Mouse (Mus musculus): ENCODE measurements around the gene Amer3. TPM values are rescaled to one million over a fixed set of nuclear protein-coding genes. Genes with fewer than 3 reads are reported as not detected.

Amer3 gene
- polyA plus RNA-seq, 1 experiment from 2014 or later = 0.25 TPM

DNA sequence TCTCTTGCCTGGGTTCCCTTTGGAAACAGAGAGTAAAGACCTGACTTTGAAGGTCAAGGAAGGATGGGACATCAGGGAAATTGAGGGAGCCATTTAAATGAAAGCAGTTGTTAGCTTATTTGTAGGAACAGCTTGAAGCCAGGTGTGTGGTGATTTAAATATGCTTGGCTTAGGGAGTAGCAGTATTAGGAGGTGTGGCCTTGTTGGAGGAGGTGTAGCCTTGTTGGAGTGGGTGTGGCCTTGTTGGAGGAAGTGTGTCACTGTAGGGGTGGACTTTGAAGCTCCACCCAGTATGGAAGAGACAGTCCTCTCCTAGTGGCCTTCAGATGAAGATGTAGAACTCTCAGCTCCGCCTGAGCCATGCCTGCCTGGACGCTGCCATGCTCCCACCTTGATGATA is 9.6 kb upstream of the Amer3 start:
- WGBS = 84% methylated on average over 2 of the region's 2 CpGs
- Histone ChIP-seq H3K36me3 (no peaks in the 10 kb centered on the region), H3K4me3 (no peak overlapping the region), H3K27ac (no peak overlapping the region), H3K9me3 (no peaks in the 10 kb centered on the region), H3K4me1 (no peaks in the 10 kb centered on the region), H3K27me3 (no peaks in the 10 kb centered on the region), H3K4me2 (no peak overlapping the region), H3K9ac (no peak overlapping the region)
- no peak for ATAC-seq (ENCODE audit: insufficient number of reproducible peaks, insufficient read depth, low FRiP score, low TSS enrichment, low read depth)

DNA sequence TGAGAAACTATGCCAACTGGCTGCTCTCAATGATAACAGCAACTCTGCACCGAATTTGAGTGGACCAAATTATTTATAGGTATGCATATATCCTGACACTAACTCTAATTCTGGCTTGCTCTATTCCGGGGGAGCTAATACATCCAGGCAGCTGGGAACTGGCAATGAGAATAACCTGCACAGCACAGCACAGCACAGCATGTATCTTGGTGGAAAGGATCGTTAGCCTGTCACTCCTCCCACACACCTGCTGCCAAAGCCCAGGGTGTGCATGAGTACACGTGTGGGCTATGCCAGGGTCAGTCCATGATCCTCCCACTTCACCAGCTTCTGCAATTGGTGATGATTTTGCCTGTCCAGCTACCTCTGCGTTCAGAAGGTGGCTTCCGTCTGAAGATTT is 8.0 kb upstream of the Amer3 start:
- no peak for ATAC-seq (ENCODE audit: insufficient number of reproducible peaks, insufficient read depth, low FRiP score, low TSS enrichment, low read depth)
- WGBS = 77% methylated on average over 6 of the region's 6 CpGs
- Histone ChIP-seq H3K36me3 (no peaks in the 10 kb centered on the region), H3K27ac (no peak overlapping the region), H3K9me3 (no peaks in the 10 kb centered on the region), H3K4me2 (no peak overlapping the region), H3K27me3 (no peaks in the 10 kb centered on the region), H3K9ac (no peak overlapping the region), H3K4me3 (no peak overlapping the region), H3K4me1 (no peaks in the 10 kb centered on the region)

DNA sequence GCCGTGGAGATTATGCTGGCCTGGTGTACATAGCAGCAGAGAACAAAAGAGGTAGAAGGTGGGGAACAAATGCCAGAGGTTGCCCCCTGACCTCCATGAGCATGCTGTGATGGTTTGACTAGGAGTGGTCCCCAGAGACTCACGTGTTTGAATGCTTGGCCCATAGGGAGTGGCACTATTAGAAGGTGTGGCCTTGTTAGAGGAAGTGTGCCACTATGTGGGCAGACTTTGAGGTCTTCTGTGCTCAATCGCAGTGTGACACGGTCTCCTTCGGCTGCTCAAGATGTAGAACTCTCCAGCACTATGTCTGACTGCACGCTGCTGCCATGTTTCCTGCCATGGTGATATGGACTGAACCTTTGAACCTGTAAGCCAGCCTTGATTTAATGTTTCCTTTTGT is 6.2 kb upstream of the Amer3 start:
- no peak overlapping the region for H3K4me3 ChIP-seq
- H3K9ac ChIP-seq = no peak overlapping the region
- peaks cover 10% of the 10 kb centered on the region for H3K27me3 ChIP-seq
- H3K4me2 ChIP-seq = no peak overlapping the region
- no peak for ATAC-seq (ENCODE audit: insufficient number of reproducible peaks, insufficient read depth, low FRiP score, low TSS enrichment, low read depth)
- no peak overlapping the region for H3K27ac ChIP-seq
- no peaks in the 10 kb centered on the region for H3K4me1 ChIP-seq
- 87% methylated on average over 6 of the region's 6 CpGs for WGBS
- H3K9me3 ChIP-seq = no peaks in the 10 kb centered on the region
- H3K36me3 ChIP-seq = no peaks in the 10 kb centered on the region

DNA sequence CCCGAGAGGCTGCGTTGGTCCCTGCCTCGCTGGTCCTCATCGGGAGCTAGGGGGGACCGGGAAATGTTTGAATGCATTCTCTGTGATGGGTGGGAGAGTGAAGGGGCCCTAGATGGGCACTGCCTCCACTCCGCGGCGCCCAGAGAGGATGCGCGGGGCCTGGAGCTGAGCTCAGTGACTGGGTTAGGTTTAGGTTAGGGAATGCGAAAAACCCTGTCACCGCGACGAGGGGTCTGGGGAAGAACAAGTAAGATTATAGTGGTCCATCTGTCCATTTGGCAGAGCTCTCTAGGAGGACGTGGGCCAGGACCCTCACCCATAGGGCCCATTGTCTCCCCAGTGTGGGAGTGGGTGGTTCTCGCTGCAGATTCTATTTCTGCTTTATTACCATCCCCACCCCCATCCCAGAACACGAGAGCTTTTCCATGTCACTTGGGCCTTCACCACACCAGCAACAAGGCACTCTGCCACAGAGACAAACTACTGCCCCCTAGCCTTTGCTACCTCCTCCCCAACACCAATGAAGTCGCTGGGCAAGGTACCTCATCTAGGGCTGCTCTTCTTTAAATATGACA is 412 bp downstream of the Amer3 start:
- H3K27me3 ChIP-seq = peaks cover 42% of the 10 kb centered on the region
- peak overlapping the region; percentile 39 for H3K4me3 ChIP-seq
- H3K4me2 ChIP-seq = peak overlapping the region; percentile 77
- peaks cover 6% of the 10 kb centered on the region; the same call in 1 of the 2 replicates for H3K4me1 ChIP-seq
- ATAC-seq (ENCODE audit: insufficient number of reproducible peaks, insufficient read depth, low FRiP score, low TSS enrichment, low read depth) = no peak
- H3K36me3 ChIP-seq = no peaks in the 10 kb centered on the region
- H3K27ac ChIP-seq = no peak overlapping the region
- no peak overlapping the region for H3K9ac ChIP-seq
- WGBS = 2% methylated on average over 18 of the region's 18 CpGs
- H3K9me3 ChIP-seq = no peaks in the 10 kb centered on the region

DNA sequence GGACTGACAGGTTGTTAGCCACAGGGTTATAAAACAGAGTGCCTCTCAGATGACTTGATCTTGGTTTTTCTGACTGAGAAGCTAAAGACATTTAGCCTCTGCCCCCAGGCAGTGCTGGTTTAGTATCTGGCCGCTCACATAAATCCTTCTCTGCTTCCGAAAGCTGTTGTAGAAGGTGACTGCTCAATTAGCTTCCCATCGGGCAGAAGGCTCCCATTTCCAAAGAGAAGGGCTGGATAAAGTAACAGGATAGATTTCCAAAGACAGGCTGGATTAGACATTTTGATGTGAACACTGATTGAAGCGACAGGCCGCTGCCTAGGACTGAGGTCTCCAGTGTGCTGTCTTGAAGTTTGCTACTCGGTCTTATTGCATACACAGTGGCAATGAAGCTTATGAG is 2.8 kb downstream of the Amer3 start:
- peaks cover 39% of the 10 kb centered on the region for H3K27me3 ChIP-seq
- H3K4me1 ChIP-seq = peaks cover 6% of the 10 kb centered on the region; the same call in 1 of the 2 replicates
- ATAC-seq (ENCODE audit: insufficient number of reproducible peaks, insufficient read depth, low FRiP score, low TSS enrichment, low read depth) = no peak
- no peaks in the 10 kb centered on the region for H3K9me3 ChIP-seq
- H3K4me3 ChIP-seq = no peak overlapping the region
- no peaks in the 10 kb centered on the region for H3K36me3 ChIP-seq
- H3K4me2 ChIP-seq = no peak overlapping the region
- no peak overlapping the region for H3K27ac ChIP-seq
- no peak overlapping the region for H3K9ac ChIP-seq
- WGBS = 51% methylated on average over 6 of the region's 6 CpGs

DNA sequence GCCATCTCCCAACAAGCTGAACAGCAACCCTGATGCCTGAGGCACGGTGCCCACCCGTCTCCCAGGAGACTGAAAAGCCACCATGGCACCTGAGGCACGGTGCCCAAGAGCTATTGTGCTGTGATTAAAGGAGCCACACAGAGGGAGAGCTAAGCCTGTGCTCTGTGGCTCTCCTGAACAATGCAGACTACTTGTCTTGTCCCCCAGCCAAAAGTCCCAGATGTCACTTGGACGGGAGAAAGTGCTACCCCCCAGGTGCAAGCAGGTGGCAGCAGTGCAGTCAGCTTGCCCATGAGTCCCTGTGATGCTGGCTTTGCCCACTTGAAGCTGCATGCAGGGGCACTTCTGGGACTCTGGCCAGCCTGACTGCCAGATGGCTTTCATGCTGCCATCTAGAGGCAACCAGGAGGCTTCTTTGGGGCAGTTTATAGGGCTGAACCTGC is 4.4 kb downstream of the Amer3 start:
- ATAC-seq (ENCODE audit: insufficient number of reproducible peaks, insufficient read depth, low FRiP score, low TSS enrichment, low read depth) = no peak
- 13% methylated on average over 4 of the region's 4 CpGs for WGBS

DNA sequence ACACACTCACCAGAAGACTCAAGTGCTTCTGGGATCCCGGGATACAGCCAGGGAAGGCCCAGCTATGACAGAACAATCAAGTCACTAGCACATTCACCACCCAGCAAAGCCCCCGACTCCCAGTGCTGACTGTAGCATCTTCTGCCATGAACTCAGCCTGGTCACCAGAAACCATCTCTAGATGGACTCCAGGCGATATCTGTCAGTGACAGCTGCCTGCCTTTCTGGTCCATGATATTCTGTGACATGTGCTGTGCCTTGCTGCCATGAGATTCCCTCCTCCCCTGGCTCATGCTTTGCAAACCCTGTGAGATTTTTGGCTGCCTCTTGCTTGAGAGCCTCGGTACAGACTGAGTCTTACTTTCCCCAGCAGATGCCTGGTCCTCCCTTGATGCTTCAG is 5.3 kb downstream of the Amer3 start:
- no peaks in the 10 kb centered on the region for H3K9me3 ChIP-seq
- no peak overlapping the region for H3K9ac ChIP-seq
- no peak for ATAC-seq (ENCODE audit: insufficient number of reproducible peaks, insufficient read depth, low FRiP score, low TSS enrichment, low read depth)
- no peak overlapping the region for H3K4me3 ChIP-seq
- no peak overlapping the region for H3K4me2 ChIP-seq
- no peaks in the 10 kb centered on the region for H3K4me1 ChIP-seq
- H3K27ac ChIP-seq = no peak overlapping the region
- WGBS = 70% methylated on average over 4 of the region's 4 CpGs
- peaks cover 18% of the 10 kb centered on the region for H3K27me3 ChIP-seq
- H3K36me3 ChIP-seq = no peaks in the 10 kb centered on the region

More for the DNA sequence above, 4.4 kb downstream of the Amer3 start:
- no peaks in the 10 kb centered on the region for H3K9me3 ChIP-seq
- H3K4me2 ChIP-seq = no peak overlapping the region
- H3K36me3 ChIP-seq = no peaks in the 10 kb centered on the region
- no peak overlapping the region for H3K9ac ChIP-seq
- H3K4me3 ChIP-seq = no peak overlapping the region
- H3K27me3 ChIP-seq = peaks cover 26% of the 10 kb centered on the region
- peaks cover 5% of the 10 kb centered on the region; the same call in 1 of the 2 replicates for H3K4me1 ChIP-seq
- no peak overlapping the region for H3K27ac ChIP-seq

DNA sequence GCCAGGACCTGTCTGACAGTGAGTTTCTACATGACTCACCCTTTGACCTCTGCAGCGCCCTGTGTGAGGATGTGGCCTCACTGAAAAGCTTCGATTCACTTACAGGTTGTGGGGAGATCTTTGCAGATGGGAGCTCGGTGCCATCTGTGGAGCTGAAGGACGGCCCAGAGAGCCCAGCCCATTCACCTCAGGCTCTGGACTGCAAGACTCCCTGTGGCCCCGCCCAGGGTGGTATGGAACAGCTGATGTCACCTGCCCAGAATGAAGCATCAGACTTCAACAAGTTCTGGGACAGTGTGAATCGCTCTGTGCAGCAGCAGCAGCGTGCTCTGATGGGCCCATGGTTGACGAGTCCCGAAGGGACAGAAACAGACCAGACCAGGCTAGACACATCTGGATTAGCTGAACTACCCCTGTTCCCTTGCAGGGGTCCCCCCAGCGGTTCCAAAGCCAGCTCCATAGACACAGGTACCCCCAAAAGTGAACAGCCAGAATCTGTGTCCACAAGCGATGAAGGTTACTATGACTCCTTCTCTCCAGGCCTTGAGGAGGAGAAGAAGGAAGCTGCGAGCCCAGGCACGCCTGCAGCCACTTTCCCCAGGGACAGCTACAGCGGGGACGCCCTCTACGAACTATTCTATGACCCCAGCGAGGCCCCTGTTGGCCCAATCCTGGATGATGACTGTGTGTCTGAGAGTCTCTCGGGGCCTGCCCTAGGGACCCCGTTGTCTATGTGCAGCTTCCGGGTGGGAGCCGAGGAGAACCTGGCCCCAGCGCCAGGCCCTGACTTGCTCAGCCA is 8.0 kb downstream of the Amer3 start:
- Histone ChIP-seq H3K27me3 (no peaks in the 10 kb centered on the region), H3K4me3 (no peak overlapping the region), H3K4me2 (no peak overlapping the region), H3K9me3 (no peaks in the 10 kb centered on the region), H3K27ac (no peak overlapping the region), H3K36me3 (no peaks in the 10 kb centered on the region), H3K4me1 (no peaks in the 10 kb centered on the region), H3K9ac (no peak overlapping the region)
- WGBS = 79% methylated on average over 22 of the region's 22 CpGs
- ATAC-seq (ENCODE audit: insufficient number of reproducible peaks, insufficient read depth, low FRiP score, low TSS enrichment, low read depth) = no peak

DNA sequence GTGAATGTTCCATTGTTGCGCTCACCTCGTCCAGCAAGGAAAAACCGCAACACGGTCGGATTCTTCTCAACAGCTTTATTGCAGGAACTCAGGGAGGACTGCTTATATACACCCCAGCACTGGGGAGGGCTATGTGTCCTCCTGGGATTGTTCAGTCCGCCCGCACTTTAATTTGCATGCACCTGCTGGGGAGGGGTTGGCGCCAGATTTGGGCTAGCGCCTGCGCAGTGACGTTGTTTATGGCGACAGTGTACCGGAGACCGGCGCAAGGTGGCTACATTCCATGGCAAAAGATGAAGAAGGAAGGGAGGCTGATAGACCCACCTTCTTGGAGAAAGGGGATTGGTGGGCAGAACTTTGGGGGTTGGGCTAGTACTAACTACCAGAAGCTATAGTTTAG is 20.5 kb downstream of the Amer3 start:
- ATAC-seq (ENCODE audit: insufficient number of reproducible peaks, insufficient read depth, low FRiP score, low TSS enrichment, low read depth) = no peak
- no peak overlapping the region for H3K9ac ChIP-seq
- H3K36me3 ChIP-seq = no peaks in the 10 kb centered on the region
- H3K27me3 ChIP-seq = no peaks in the 10 kb centered on the region
- H3K4me3 ChIP-seq = no peak overlapping the region
- H3K4me1 ChIP-seq = no peaks in the 10 kb centered on the region
- no peak overlapping the region for H3K4me2 ChIP-seq
- no peaks in the 10 kb centered on the region for H3K9me3 ChIP-seq
- 74% methylated on average over 15 of the region's 15 CpGs for WGBS
- H3K27ac ChIP-seq = no peak overlapping the region

DNA sequence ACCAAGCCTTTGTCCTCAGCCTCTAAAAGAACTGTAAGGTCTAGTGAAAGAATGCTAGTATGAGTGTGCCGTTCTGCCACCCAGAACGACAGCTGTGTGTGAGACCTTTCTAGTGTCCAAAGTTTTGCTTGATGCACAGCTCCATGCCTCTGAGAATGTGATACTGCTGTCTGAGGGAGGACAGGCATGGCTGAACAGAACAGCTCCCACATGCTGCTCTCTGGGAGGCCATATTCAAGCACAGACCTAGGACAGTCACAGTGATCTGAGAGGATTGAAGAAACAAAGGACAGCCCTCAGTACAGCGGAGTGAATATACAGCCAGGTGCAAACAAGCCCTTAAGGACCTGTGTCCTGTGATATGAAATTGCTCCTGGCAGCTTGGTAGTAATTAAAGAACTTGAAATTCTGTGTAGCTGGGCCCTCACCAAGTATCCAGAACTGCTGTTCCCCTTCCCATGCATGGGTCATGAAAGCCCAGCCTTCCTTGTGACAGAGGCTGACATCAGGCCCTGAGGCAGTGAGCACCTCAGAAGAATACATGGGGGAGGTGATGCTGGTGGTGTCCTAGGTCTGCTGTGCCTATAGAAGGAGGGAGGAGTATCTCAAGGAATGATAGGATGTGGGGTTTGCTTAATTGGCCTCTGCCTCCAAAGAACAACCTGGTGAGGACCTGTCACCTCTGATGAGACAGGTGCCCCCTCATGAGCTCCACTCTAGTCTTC is 22.0 kb downstream of the Amer3 start:
- 74% methylated on average over 3 of the region's 3 CpGs for WGBS
- Histone ChIP-seq H3K4me2 (no peak overlapping the region), H3K27ac (no peak overlapping the region), H3K9me3 (no peaks in the 10 kb centered on the region), H3K9ac (no peak overlapping the region), H3K4me1 (no peaks in the 10 kb centered on the region), H3K36me3 (no peaks in the 10 kb centered on the region), H3K27me3 (no peaks in the 10 kb centered on the region), H3K4me3 (no peak overlapping the region)
- no peak for ATAC-seq (ENCODE audit: insufficient number of reproducible peaks, insufficient read depth, low FRiP score, low TSS enrichment, low read depth)

DNA sequence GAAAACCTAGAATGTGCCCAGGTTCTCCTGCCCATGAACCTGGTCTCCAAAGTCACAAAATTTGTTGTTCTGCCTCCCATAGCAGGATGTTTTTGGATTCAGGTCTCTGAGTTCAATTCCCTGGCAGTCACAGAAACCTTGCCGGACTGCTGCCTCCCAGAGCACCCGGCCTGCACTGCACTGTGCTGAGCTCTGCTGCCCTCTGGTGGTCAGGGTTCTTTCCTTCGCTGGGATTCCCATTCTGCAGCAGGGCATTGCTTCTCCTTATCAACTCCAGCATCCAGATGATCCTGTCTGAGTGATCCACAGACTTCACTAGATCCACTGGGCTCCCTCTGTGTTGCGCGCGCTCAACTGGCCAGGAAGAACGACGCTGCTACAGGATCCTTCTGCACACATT is 22.9 kb downstream of the Amer3 start:
- H3K4me3 ChIP-seq = no peak overlapping the region
- no peaks in the 10 kb centered on the region for H3K36me3 ChIP-seq
- no peaks in the 10 kb centered on the region for H3K27me3 ChIP-seq
- H3K9ac ChIP-seq = no peak overlapping the region
- H3K4me2 ChIP-seq = no peak overlapping the region
- no peak for ATAC-seq (ENCODE audit: insufficient number of reproducible peaks, insufficient read depth, low FRiP score, low TSS enrichment, low read depth)
- H3K27ac ChIP-seq = no peak overlapping the region
- H3K9me3 ChIP-seq = no peaks in the 10 kb centered on the region
- WGBS = 16% methylated on average over 8 of the region's 8 CpGs
- H3K4me1 ChIP-seq = no peaks in the 10 kb centered on the region

DNA sequence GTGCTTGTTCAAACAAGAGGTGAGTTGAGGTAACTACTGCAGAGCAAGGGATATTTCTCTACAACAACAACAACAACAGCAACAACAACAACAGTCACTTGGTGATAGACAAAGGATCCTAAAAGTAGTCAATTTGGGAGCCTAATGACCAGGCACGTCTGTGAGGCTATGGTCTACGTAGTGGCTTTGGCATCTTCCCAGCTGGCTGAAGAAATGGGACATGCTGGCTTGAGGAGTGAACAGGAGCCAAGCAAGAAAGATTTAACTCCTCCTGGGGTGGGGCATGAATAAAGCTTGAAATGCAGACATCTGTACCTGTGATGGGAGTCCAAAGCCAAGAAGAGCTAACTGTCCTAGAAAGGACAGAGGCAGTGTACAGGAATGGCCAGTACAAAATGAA is 34.3 kb downstream of the Amer3 start:
- Histone ChIP-seq H3K9ac (no peak overlapping the region), H3K27ac (no peak overlapping the region), H3K9me3 (no peaks in the 10 kb centered on the region), H3K36me3 (no peaks in the 10 kb centered on the region), H3K27me3 (no peaks in the 10 kb centered on the region), H3K4me1 (no peaks in the 10 kb centered on the region), H3K4me2 (no peak overlapping the region), H3K4me3 (no peak overlapping the region)
- no peak for ATAC-seq (ENCODE audit: insufficient number of reproducible peaks, insufficient read depth, low FRiP score, low TSS enrichment, low read depth)
- WGBS = 72% methylated on average over 2 of the region's 2 CpGs
